Mouse (Mus musculus) heart, adult 2 months (tissue): Measurements from ENCODE around the gene Spocd1.

ENCODE experiments used
- CTCF ChIP-seq: fragments of 200-600 bp; IDR thresholded peaks from 2 replicates; pipeline ENCODE4 v1.8.1; 2022; ENCODE audit warnings: antibody characterized with exemption, mild to moderate bottlenecking, moderate library complexity
- POLR2A ChIP-seq: fragments of 200-500 bp; IDR thresholded peaks from 2 replicates; pipeline ENCODE4 v1.6.1; 2011; ENCODE audit warnings: mild to moderate bottlenecking, low read depth, low read length, control low read depth; ENCODE audit not compliant: insufficient read depth

- no peak for TF ChIP-seq POLR2A
- TF ChIP-seq CTCF: no peak
Measured at GRCm38 (mm10) chr4:129954527-129954926, 25.5 kb downstream of the Spocd1 start.
